Mouse (Mus musculus): Measurements from ENCODE around the gene Ddc. TPM values are rescaled to one million over a fixed set of nuclear protein-coding genes. Genes with fewer than 3 reads are reported as not detected.

Gene Ddc
- total and polyA plus RNA-seq, 3 experiments: 0.07 to 0.08 TPM; not detected in 1

DNA sequence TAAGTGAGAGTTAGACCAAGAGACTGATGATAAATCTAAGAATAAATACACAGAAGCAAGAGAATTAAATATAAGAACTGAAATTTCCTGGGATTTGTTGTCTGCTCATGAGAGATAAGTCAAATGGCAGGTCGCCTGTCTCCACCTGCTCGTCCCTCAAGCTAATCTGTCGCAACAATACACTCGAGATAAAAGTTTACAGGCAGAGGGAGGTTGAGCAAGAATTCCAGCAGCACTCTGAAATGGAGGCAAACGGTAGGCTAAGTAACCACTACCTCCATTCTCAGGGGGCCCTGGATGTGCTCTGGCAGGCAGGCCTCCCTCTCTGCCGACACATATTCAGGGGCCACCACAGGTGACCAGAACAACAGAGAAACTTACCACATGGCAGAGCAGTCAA is 62.6 kb downstream of the Ddc start (continued):
- TF ChIP-seq MXI1 (IDR thresholded peaks at IDR 0.05; ENCODE audit: low read depth, low read length) (peak; percentile 46; the same call in 1 of the 2 replicates), NRF1 (IDR thresholded peaks at IDR 0.05; ENCODE audit: insufficient read depth, low read depth, low read length, poor library complexity, severe bottlenecking) (no peak), ZNF384 (IDR thresholded peaks at IDR 0.05; ENCODE audit: low read depth, low read length) (no peak), KAT2A (conservative IDR thresholded peaks at IDR 0.05; ENCODE audit: low read depth, low read length) (no peak), TBP (IDR thresholded peaks at IDR 0.05; ENCODE audit: low read depth, low read length) (no peak), MAX (IDR thresholded peaks at IDR 0.05; ENCODE audit: low read length) (no peak), USF2 (IDR thresholded peaks at IDR 0.05; ENCODE audit: borderline replicate concordance in 1 of 2, insufficient read depth in 1 of 2, low read depth in 1 of 2, low read length in 2 of 2) (no peak), USF1 (IDR thresholded peaks at IDR 0.05; ENCODE audit: low read depth, low read length) (no peak), GATA1 (IDR thresholded peaks at IDR 0.05; ENCODE audit: low read depth, low read length) (peak; percentile 94), ZKSCAN1 (IDR thresholded peaks at IDR 0.05; ENCODE audit: low read depth, low read length) (no peak), UBTF (IDR thresholded peaks at IDR 0.05; ENCODE audit: borderline replicate concordance, insufficient read depth, low read depth, low read length) (no peak), MAZ (IDR thresholded peaks at IDR 0.05; ENCODE audit: low read depth, low read length) (no peak), BHLHE40 (IDR thresholded peaks at IDR 0.05; ENCODE audit: borderline replicate concordance, low read depth, low read length) (no peak), EP300 (IDR thresholded peaks at IDR 0.05; ENCODE audit: low read depth in 1 of 2, low read length in 2 of 2) (peak; percentile 91 to 94)

DNA sequence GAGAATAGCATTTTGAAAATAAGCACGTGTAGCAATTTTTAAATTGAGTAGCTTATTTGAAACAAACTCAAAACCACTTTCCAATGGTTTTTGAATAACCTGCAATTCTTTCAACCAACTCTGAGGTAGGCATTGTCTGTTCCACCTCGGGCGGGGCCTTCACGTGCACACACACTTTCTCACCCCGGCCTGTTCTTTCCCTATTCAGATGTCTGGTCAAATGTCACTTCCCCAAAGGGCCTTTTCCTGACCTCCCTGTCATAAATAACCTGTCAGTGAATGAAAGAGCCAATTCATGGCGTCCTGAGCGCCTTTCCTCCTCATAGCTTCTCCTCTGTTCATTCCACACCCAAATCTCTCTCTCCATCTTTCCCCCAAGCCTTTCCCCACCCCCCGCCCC is 64.8 kb downstream of the Ddc start:
- Histone ChIP-seq H3K4me3 (ENCODE audit: control insufficient read depth in 1 of 2, insufficient read depth in 1 of 2, low read depth in 2 of 2, low read length in 2 of 2) (no peak overlapping the region), H3K27ac (ENCODE audit: control insufficient read depth, low read depth, low read length) (no peak overlapping the region), H3K9ac (ENCODE audit: control insufficient read depth, low read depth, low read length, poor library complexity, severe bottlenecking) (no peak overlapping the region), H3K79me2 (ENCODE audit: control insufficient read depth, insufficient read depth, low read length, poor library complexity) (no peaks in the 10 kb centered on the region), H3K4me1 (ENCODE audit: control insufficient read depth in 1 of 2, insufficient read depth in 2 of 2, low read length in 2 of 2) (peaks cover 10 to 23% of the 10 kb centered on the region in 2 experiments), H3K9me3 (replicated peaks; ENCODE audit: insufficient read depth, low read length) (no peaks in the 10 kb centered on the region), H3K36me3 (ENCODE audit: control insufficient read depth in 1 of 2, insufficient read depth in 2 of 2, low read length in 2 of 2) (peaks cover 0 to 27% of the 10 kb centered on the region in 2 experiments; a peak in 2 of 4 replicates), H3K27me3 (ENCODE audit: control insufficient read depth in 1 of 2, insufficient read depth in 2 of 2, low read length in 2 of 2) (peaks cover 21 to 34% of the 10 kb centered on the region in 2 experiments)
- TF ChIP-seq NELFE (IDR thresholded peaks at IDR 0.05; ENCODE audit: low read depth, low read length): no peak
- DNase-seq (ENCODE audit: low read depth, low spot score): no peak

DNA sequence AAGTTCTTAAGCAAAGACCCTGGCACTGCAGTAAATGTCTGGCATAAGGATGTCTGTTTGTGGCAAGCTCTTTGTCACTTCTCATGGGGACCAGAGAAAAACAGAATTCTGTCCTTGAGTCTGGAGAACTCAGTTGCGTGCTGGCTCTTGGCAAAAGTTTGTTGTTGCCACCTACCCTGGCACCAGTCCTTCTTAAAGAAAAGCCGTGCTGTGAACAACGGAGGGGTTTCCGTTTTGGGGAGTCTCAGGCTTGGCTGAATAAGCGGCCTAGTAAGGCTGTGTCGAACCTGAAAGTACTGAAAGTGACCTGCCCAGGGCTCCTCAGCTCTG is 65.2 kb downstream of the Ddc start:
- Histone ChIP-seq H3K9me3 (replicated peaks; ENCODE audit: insufficient read depth, low read length) (no peaks in the 10 kb centered on the region), H3K4me1 (ENCODE audit: control insufficient read depth in 1 of 2, insufficient read depth in 2 of 2, low read length in 2 of 2) (peaks cover 10 to 23% of the 10 kb centered on the region in 2 experiments), H3K9ac (ENCODE audit: control insufficient read depth, low read depth, low read length, poor library complexity, severe bottlenecking) (no peak overlapping the region), H3K79me2 (ENCODE audit: control insufficient read depth, insufficient read depth, low read length, poor library complexity) (no peaks in the 10 kb centered on the region), H3K36me3 (ENCODE audit: control insufficient read depth in 1 of 2, insufficient read depth in 2 of 2, low read length in 2 of 2) (peaks cover 0 to 27% of the 10 kb centered on the region in 2 experiments; a peak in 2 of 4 replicates), H3K27ac (ENCODE audit: control insufficient read depth, low read depth, low read length) (no peak overlapping the region), H3K4me3 (ENCODE audit: control insufficient read depth in 1 of 2, insufficient read depth in 1 of 2, low read depth in 2 of 2, low read length in 2 of 2) (no peak overlapping the region), H3K27me3 (ENCODE audit: control insufficient read depth in 1 of 2, insufficient read depth in 2 of 2, low read length in 2 of 2) (peaks cover 24 to 34% of the 10 kb centered on the region in 2 experiments)
- no peak for TF ChIP-seq ETS1 (IDR thresholded peaks at IDR 0.05; ENCODE audit: low read depth, low read length)
- no peak for TF ChIP-seq CHD2 (IDR thresholded peaks at IDR 0.05; ENCODE audit: low read length)
- TF ChIP-seq ZKSCAN1 (IDR thresholded peaks at IDR 0.05; ENCODE audit: low read depth, low read length): no peak
- no peak for TF ChIP-seq MYC (IDR thresholded peaks at IDR 0.05; ENCODE audit: low read depth, low read length)
- no peak for TF ChIP-seq POLR2A (IDR thresholded peaks at IDR 0.05; ENCODE audit: control insufficient read depth in 1 of 2, insufficient read depth in 1 of 2, low read depth in 1 of 2, low read length in 2 of 2, poor library complexity in 1 of 2)
- DNase-seq (ENCODE audit: low read depth, low spot score): no peak

All from MEL (cell line).